In the genomic region with DNA sequence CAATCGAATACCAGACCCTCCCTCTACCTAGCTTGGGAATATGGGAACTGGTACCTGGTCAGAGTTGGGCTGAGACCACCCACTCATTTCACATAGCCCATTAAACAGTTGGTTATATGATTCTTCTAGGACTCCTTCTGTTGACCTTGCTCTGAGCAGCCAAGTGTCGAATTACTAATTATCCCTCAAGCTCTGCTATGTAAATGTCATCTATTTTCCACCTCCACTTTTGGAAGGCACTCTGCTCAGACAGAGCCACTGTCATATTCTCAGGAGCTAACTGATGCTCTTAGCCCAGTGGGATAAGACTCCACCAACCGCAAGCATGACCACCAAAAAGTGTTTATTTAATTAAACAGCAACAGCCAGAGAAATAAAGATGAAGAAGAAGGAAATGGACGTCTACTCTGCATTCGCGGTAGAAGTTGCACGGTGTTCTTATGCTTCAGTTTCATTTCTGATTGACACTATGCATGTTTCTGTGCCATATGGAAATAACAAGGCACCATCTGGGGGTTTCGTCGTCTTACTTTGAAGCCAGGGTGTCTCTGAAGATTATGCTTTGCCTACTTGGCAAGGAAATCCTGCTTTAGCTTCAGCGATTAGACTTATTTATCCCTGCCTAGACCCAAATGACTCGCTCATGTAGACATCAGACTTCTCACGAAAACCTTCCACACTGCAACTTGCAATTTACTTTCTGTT, we compare ENCODE assay signal across 18 mouse cellular contexts.
A peak's percentile ranks its signal among the peaks of the same experiment; 100 is the strongest.
DNase-seq lines count a peak whose midpoint lies in the region; ATAC-seq and TF ChIP-seq lines count a peak whose summit lies in the region.
"Had no signal": no experiment of that assay in that cellular context is flagged by ENCODE, and none has a peak within 500 bp of the region (broad histone marks: within the 10 kb centered on the region; RNA-seq: fewer than 3 reads in every experiment).

No protein-coding gene starts in this region.

- intact Hi-C loops in gastrocnemius, adult 2 months (cut with DNase I) = no loop called here

- no peak for DNase-seq in frontal cortex, postnatal 10 days (ENCODE audit: low spot score in 2 of 2)
- peak; percentile 12 for DNase-seq in left cerebral cortex, adult 11 months (ENCODE audit: low spot score)
- no peak for DNase-seq in left cerebral cortex, adult 18-20 months (ENCODE audit: low spot score in 2 of 2)
- peak; percentile 73 for DNase-seq in brain, embryonic 18.5 days (ENCODE audit: low read depth, low spot score)
- peak; percentile 76 for DNase-seq in layer of hippocampus, adult 9-11 months
- DNase-seq in gastrocnemius, adult 2 months = no peak
- no peak for DNase-seq in adrenal gland, postnatal 36 days
- DNase-seq: cerebellum, adult 9-11 months; gastrocnemius, postnatal 25 days; liver, postnatal 0 days; lung, postnatal 4 days; thymus, postnatal 4 days had no signal

- no peak for TF ChIP-seq CTCF in gastrocnemius, adult 2 months (IDR thresholded peaks at IDR 0.05)

- H3K4me3 ChIP-seq in gastrocnemius, adult 2 months = no peak overlapping the region
- H3K4me3 ChIP-seq: embryonic facial prominence, embryonic 13.5 days; heart, embryonic 15.5 days; hindbrain, embryonic 15.5 days; limb, embryonic 13.5 days had no signal

- H3K27ac ChIP-seq in gastrocnemius, adult 2 months = no peak overlapping the region
- H3K27ac ChIP-seq: embryonic facial prominence, embryonic 13.5 days; heart, embryonic 15.5 days; hindbrain, embryonic 15.5 days; kidney, postnatal 0 days; limb, embryonic 13.5 days had no signal

- ATAC-seq in frontal cortex, adult (ENCODE audit: low TSS enrichment) = peak; percentile 95
- ATAC-seq: liver, postnatal 0 days had no signal

Comparison
In these comparisons a context has a peak if more than half of its experiments do, and no peak if none do; other contexts are left out.
1. DNase-seq: peak in left cerebral cortex, adult 11 months (single experiment), brain, embryonic 18.5 days (single experiment) and layer of hippocampus, adult 9-11 months (single experiment); none in frontal cortex, postnatal 10 days (0 of 2), left cerebral cortex, adult 18-20 months (0 of 2), gastrocnemius, adult 2 months (single experiment) and adrenal gland, postnatal 36 days (0 of 2).